Mouse (Mus musculus): ENCODE results near the gene Olfr924. TPM values are rescaled to one million over a fixed set of nuclear protein-coding genes. Genes with fewer than 3 reads are reported as not detected.
"Not testable (repeated sequence)": the region's sequence is repeated elsewhere in the genome, so short reads cannot be mapped to it uniquely, and the experiment has no call there.

The Olfr924 gene
- polyA plus RNA-seq, 1 experiment from 2014 or later = not detected

DNA sequence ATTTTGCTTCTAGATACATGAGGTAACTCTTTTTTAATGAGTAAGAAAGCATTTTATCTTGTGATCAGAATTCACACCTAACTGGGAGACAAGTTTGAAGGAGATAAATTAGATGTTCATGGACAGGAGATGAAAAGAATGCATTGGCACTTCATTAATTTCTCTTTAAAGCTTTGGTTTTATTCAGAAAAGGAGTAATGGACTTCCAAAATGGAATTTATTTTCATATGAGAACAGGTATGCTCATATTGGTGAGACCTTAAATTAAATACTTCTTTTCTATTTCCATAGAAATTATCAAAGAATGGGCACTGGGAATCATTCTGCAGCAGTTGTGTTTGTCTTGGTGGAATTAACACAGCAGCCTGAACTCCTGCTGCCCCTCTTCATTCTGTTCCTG lies 10.5 kb downstream of the Olfr924 start, which contains the start of gene Olfr26:
Olfr26 (plus strand) TSS at position 301 of the 400 bp plus-strand sequence.
- no peak for ATAC-seq

DNA sequence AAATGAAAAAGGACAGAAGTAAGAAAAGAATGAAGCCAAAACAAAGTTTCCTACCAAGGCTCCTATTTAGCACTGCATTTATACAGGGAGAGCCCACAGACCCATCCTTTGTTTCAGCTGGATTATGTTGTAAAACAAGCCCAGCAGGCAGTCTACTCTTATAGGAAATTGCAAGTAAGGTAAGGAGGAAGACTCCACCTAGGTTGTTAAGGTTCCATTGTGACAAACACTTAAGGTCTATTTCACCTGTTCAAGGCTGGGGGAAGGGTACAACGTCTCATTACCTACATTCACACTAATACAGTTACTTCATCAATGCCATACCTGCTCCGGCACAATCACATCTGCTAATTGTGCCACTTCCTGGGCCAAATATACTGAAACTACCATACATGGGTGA lies 30.6 kb downstream of the Olfr924 start:
- not testable (repeated sequence) for ATAC-seq; H3K9me3 ChIP-seq (ENCODE audit: control insufficient read depth); H3K9ac ChIP-seq (ENCODE audit: low read depth, low read length); H3K27ac ChIP-seq (ENCODE audit: low read depth, low read length); H3K36me3 ChIP-seq (ENCODE audit: control insufficient read depth, insufficient read depth); H3K4me3 ChIP-seq (ENCODE audit: low read depth, low read length); H3K4me2 ChIP-seq (replicated peaks; ENCODE audit: low read depth); H3K4me1 ChIP-seq (replicated peaks; ENCODE audit: control insufficient read depth, insufficient read depth, low read length); H3K27me3 ChIP-seq (replicated peaks; ENCODE audit: control insufficient read depth, insufficient read depth, low read length)
- 59% methylated on average over 2 of the region's 2 CpGs for WGBS

More for the DNA sequence above, 10.5 kb downstream of the Olfr924 start, which contains the start of gene Olfr26:
- Histone ChIP-seq H3K4me2 (replicated peaks; ENCODE audit: low read depth) (no peak within 1 kb of the TSS), H3K9me3 (ENCODE audit: control insufficient read depth) (no peaks in the 10 kb centered on the region), H3K27me3 (replicated peaks; ENCODE audit: control insufficient read depth, insufficient read depth, low read length) (no peaks in the 10 kb centered on the region), H3K4me1 (replicated peaks; ENCODE audit: control insufficient read depth, insufficient read depth, low read length) (no peaks in the 10 kb centered on the region), H3K27ac (ENCODE audit: low read depth, low read length) (no peak within 1 kb of the TSS), H3K9ac (ENCODE audit: low read depth, low read length) (no peak within 1 kb of the TSS), H3K4me3 (ENCODE audit: low read depth, low read length) (no peak within 1 kb of the TSS), H3K36me3 (ENCODE audit: control insufficient read depth, insufficient read depth) (no peaks in the 10 kb centered on the region)
- no peak for TF ChIP-seq CTCF (IDR thresholded peaks at IDR 0.05; ENCODE audit: low read depth)

DNA sequence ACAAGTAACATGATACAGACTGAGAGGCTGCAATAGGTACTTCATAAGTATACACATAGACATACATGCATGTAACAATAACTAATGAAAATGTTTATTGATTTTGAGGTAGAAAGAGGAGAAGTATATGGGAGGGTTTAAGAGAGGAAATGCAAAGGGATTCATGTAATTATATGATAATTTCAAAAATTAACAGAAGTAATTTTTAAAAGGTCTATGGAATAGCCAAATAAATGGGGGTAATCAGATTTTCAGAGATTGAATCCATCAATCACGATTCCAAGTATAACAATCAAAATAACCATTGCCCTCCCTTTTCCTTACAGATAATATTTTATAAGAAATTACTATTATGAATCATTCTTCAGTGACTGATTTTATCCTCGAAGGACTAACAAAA lies 32.6 kb downstream of the Olfr924 start, which contains the start of gene Olfr926:
Olfr926 (plus strand) TSS at position 301 of the 400 bp plus-strand sequence.
- Histone ChIP-seq H3K36me3 (ENCODE audit: control insufficient read depth, insufficient read depth) (no peaks in the 10 kb centered on the region), H3K27ac (ENCODE audit: low read depth, low read length) (no peak within 1 kb of the TSS), H3K4me2 (replicated peaks; ENCODE audit: low read depth) (no peak within 1 kb of the TSS), H3K4me3 (ENCODE audit: low read depth, low read length) (no peak within 1 kb of the TSS), H3K9ac (ENCODE audit: low read depth, low read length) (no peak within 1 kb of the TSS), H3K4me1 (replicated peaks; ENCODE audit: control insufficient read depth, insufficient read depth, low read length) (no peaks in the 10 kb centered on the region), H3K27me3 (replicated peaks; ENCODE audit: control insufficient read depth, insufficient read depth, low read length) (no peaks in the 10 kb centered on the region), H3K9me3 (ENCODE audit: control insufficient read depth) (0 out of 2 replicates have a peak, but pooled peaks cover 4% of the 10 kb centered on the region)
- TF ChIP-seq CTCF (IDR thresholded peaks at IDR 0.05; ENCODE audit: low read depth) = no peak
- WGBS = 71% methylated on average over 2 of the region's 2 CpGs
- ATAC-seq = no peak

Other genes with a start within 250 kb of the Olfr924 start
- not detected in 2 replicates for gene Olfr914, start 239.3 kb upstream of the Olfr924 start, polyA plus RNA-seq (2015; fragmentation: Nextera tagmentation; extraction: Ambion mirVana)
- gene Olfr916, start 184.6 kb upstream of the Olfr924 start, polyA plus RNA-seq (2015; fragmentation: Nextera tagmentation; extraction: Ambion mirVana) = not detected in 2 replicates
- gene Olfr917, start 178.6 kb upstream of the Olfr924 start, polyA plus RNA-seq (2015; fragmentation: Nextera tagmentation; extraction: Ambion mirVana) = not detected in 2 replicates
- not detected in 2 replicates for gene Olfr918, start 169.8 kb upstream of the Olfr924 start, polyA plus RNA-seq (2015; fragmentation: Nextera tagmentation; extraction: Ambion mirVana)
- not detected in 2 replicates for gene Olfr919, start 140.8 kb upstream of the Olfr924 start, polyA plus RNA-seq (2015; fragmentation: Nextera tagmentation; extraction: Ambion mirVana)
- 13.7 and 14.0 TPM in 2 replicates for gene Vwa5a, start 126.2 kb upstream of the Olfr924 start, polyA plus RNA-seq (2015; fragmentation: Nextera tagmentation; extraction: Ambion mirVana)
- gene Olfr920, start 92.2 kb upstream of the Olfr924 start, polyA plus RNA-seq (2015; fragmentation: Nextera tagmentation; extraction: Ambion mirVana) = 0.07 TPM in 2 replicates
- gene Olfr921, start 71.4 kb upstream of the Olfr924 start, polyA plus RNA-seq (2015; fragmentation: Nextera tagmentation; extraction: Ambion mirVana) = not detected in 2 replicates
- not detected in 2 replicates for gene Olfr922, start 29.8 kb upstream of the Olfr924 start, polyA plus RNA-seq (2015; fragmentation: Nextera tagmentation; extraction: Ambion mirVana)
- not detected in 2 replicates for gene Olfr923, start 17.9 kb upstream of the Olfr924 start, polyA plus RNA-seq (2015; fragmentation: Nextera tagmentation; extraction: Ambion mirVana)
- gene Olfr26, start 10.6 kb downstream of the Olfr924 start, polyA plus RNA-seq (2015; fragmentation: Nextera tagmentation; extraction: Ambion mirVana) = not detected in 2 replicates
- gene Olfr926, start 32.7 kb downstream of the Olfr924 start, polyA plus RNA-seq (2015; fragmentation: Nextera tagmentation; extraction: Ambion mirVana) = not detected in 2 replicates
- gene Olfr930, start 85.4 kb downstream of the Olfr924 start, polyA plus RNA-seq (2015; fragmentation: Nextera tagmentation; extraction: Ambion mirVana) = not detected in 2 replicates
- gene Olfr933, start 127.9 kb downstream of the Olfr924 start, polyA plus RNA-seq (2015; fragmentation: Nextera tagmentation; extraction: Ambion mirVana) = not detected in 2 replicates
- not detected in 2 replicates for gene Olfr934, start 143.9 kb downstream of the Olfr924 start, polyA plus RNA-seq (2015; fragmentation: Nextera tagmentation; extraction: Ambion mirVana)
- not detected in 2 replicates for gene Olfr935, start 155.2 kb downstream of the Olfr924 start, polyA plus RNA-seq (2015; fragmentation: Nextera tagmentation; extraction: Ambion mirVana)
- gene Olfr146, start 178.9 kb downstream of the Olfr924 start, polyA plus RNA-seq (2015; fragmentation: Nextera tagmentation; extraction: Ambion mirVana) = not detected in 2 replicates
- gene Olfr937, start 220.5 kb downstream of the Olfr924 start, polyA plus RNA-seq (2015; fragmentation: Nextera tagmentation; extraction: Ambion mirVana) = not detected in 2 replicates
- gene Olfr938, start 234.4 kb downstream of the Olfr924 start, polyA plus RNA-seq (2015; fragmentation: Nextera tagmentation; extraction: Ambion mirVana) = not detected in 2 replicates